Mouse (Mus musculus) ES-Bruce4 (cell line): ENCODE measurements around the gene Hnrnpa0.

Experiments used
- CTCF ChIP-seq: IDR thresholded peaks from one replicate; pipeline ENCODE4 v1.8.1; 2011; ENCODE audit warnings: low read depth, low read length
- POLR2A ChIP-seq: IDR thresholded peaks from one replicate; pipeline ENCODE4 v1.8.1; 2011; ENCODE audit warnings: low read length; ENCODE audit not compliant: insufficient read depth

GRCm38 (mm10) chr13:58129687-58130246, 1.4 kb upstream of the Hnrnpa0 start:
- TF ChIP-seq CTCF (no peak), POLR2A (no peak)
